Mouse (Mus musculus): ENCODE measurements around the gene Ltbp1. TPM values are rescaled to one million over a fixed set of nuclear protein-coding genes. Genes with fewer than 3 reads are reported as not detected.

Gene Ltbp1
- polyA plus RNA-seq, 2 experiments = 83.3 to 104 TPM

DNA sequence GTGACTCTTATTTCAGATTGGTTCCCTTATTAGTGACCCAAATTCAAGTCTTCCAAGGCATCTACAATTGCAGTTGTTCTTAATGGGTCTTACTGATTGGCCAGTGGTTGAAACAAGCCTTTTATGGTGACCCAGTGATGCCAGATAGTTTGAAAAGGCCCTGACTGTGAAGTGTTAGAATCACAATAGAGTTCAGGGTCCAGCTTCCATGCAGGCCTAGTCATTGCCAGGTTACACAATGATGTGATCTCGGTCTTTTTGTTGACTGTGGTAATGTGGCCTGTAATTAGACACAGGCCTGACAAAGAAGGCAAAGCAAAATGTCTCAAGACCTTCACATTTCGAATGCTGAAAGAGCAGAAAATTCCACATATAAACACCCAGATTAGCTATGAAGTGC lies 227.8 kb downstream of the Ltbp1 start:
- Histone ChIP-seq H3K27me3 (ENCODE audit: control insufficient read depth, insufficient read depth, low read length) (no peaks in the 10 kb centered on the region), H3K27ac (replicated peaks; ENCODE audit: low read depth, low read length) (no peak overlapping the region), H3K4me1 (ENCODE audit: control insufficient read depth, insufficient read depth, low read length) (peaks cover 8% of the 10 kb centered on the region), H3K9ac (ENCODE audit: low read depth, low read length, severe bottlenecking) (no peak overlapping the region), H3K9me3 (ENCODE audit: control insufficient read depth, low read length) (no peaks in the 10 kb centered on the region), H3K4me2 (replicated peaks; ENCODE audit: low read depth, low read length, severe bottlenecking) (no peak overlapping the region), H3K36me3 (ENCODE audit: control insufficient read depth, insufficient read depth, low read length) (peaks cover 11% of the 10 kb centered on the region; the same call in 1 of the 2 replicates), H3K4me3 (replicated peaks; ENCODE audit: low read length) (no peak overlapping the region)
- no peak for ATAC-seq (ENCODE audit: low FRiP score, low read depth)
- WGBS = 74% methylated on average over 2 of the region's 2 CpGs
- no peak for TF ChIP-seq POLR2A (IDR thresholded peaks at IDR 0.05; ENCODE audit: borderline replicate concordance, extremely low read depth, insufficient read depth, insufficient read length)
- DNase-seq (ENCODE audit: low spot score) = no peak

DNA sequence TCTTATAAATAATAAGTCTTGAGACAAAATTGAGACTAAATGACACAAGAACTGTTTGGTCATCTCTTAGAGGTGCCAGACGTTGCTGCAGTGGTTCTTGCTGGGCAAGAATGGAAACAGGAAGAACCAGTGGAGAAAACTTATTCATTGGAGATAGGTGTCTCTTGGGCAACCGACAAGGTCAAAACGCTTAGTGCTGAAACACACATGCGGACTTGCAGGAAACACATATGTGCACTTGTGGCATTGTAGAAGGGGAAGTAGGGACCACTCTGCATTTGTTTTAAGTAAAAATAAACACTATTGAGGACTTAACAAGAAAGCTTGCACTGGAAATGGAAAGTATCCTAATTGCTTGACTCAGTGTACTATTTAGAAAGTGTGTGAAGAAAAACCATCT lies 228.6 kb downstream of the Ltbp1 start:
- Histone ChIP-seq H3K9me3 (ENCODE audit: control insufficient read depth, low read length) (no peaks in the 10 kb centered on the region), H3K27me3 (ENCODE audit: control insufficient read depth, insufficient read depth, low read length) (no peaks in the 10 kb centered on the region), H3K36me3 (ENCODE audit: control insufficient read depth, insufficient read depth, low read length) (peaks cover 11% of the 10 kb centered on the region; the same call in 1 of the 2 replicates), H3K9ac (ENCODE audit: low read depth, low read length, severe bottlenecking) (no peak overlapping the region), H3K4me3 (replicated peaks; ENCODE audit: low read length) (no peak overlapping the region), H3K4me1 (ENCODE audit: control insufficient read depth, insufficient read depth, low read length) (peaks cover 8% of the 10 kb centered on the region), H3K27ac (replicated peaks; ENCODE audit: low read depth, low read length) (no peak overlapping the region), H3K4me2 (replicated peaks; ENCODE audit: low read depth, low read length, severe bottlenecking) (no peak overlapping the region)
- 87% methylated on average over 4 of the region's 4 CpGs for WGBS
- no peak for ATAC-seq (ENCODE audit: low FRiP score, low read depth)
- no peak for TF ChIP-seq POLR2A (IDR thresholded peaks at IDR 0.05; ENCODE audit: borderline replicate concordance, extremely low read depth, insufficient read depth, insufficient read length)
- no peak for DNase-seq (ENCODE audit: low spot score)

DNA sequence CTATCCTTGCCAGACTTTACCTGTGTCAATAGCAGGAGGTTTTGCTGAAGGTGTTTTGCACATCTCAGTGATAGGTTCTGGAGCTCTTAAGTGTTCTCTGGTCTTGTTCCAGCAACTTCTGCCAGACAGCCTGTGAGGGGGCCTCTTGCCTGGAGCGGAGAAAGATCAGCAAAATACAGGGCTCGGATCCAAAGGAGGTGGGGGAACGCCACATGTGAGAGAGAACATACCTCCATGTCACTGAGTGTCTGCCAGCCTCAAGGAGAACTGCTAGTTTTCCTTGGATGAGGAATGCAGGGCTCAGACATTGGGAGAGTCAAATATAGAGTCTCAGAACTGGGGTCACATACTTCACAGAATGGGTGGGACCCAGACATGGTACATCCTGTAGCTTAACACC lies 230.4 kb downstream of the Ltbp1 start:
- Histone ChIP-seq H3K36me3 (ENCODE audit: control insufficient read depth, insufficient read depth, low read length) (peaks cover 11% of the 10 kb centered on the region; the same call in 1 of the 2 replicates), H3K27me3 (ENCODE audit: control insufficient read depth, insufficient read depth, low read length) (no peaks in the 10 kb centered on the region), H3K9me3 (ENCODE audit: control insufficient read depth, low read length) (no peaks in the 10 kb centered on the region), H3K9ac (ENCODE audit: low read depth, low read length, severe bottlenecking) (no peak overlapping the region), H3K27ac (replicated peaks; ENCODE audit: low read depth, low read length) (peak overlapping the region; percentile 26; the same call in 1 of the 2 replicates), H3K4me2 (replicated peaks; ENCODE audit: low read depth, low read length, severe bottlenecking) (no peak overlapping the region), H3K4me3 (replicated peaks; ENCODE audit: low read length) (no peak overlapping the region), H3K4me1 (ENCODE audit: control insufficient read depth, insufficient read depth, low read length) (peaks cover 13% of the 10 kb centered on the region)
- ATAC-seq (ENCODE audit: low FRiP score, low read depth) (peak; percentile 67), DNase-seq (ENCODE audit: low spot score) (peak; percentile 75)
- 58% methylated on average over 3 of the region's 3 CpGs for WGBS
- TF ChIP-seq POLR2A (IDR thresholded peaks at IDR 0.05; ENCODE audit: borderline replicate concordance, extremely low read depth, insufficient read depth, insufficient read length) = no peak

DNA sequence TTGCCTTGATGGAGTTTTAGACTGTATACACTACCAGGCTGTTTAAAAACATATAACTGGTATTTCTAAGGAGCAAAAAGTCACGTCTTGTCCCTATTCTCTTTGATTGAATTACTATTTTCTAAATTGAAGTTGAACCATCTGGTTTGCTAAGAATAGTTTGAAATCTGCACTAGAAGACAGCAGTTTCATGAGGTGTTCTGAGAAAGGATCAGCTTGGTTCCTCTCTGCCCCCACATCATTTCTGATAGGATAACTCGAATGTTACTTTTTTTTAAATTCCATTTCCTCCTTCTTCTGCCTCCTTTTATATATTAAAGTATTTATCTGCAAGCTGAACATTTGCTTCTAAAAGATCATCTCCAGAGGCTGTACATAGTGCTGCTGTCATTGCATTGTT lies 231.2 kb downstream of the Ltbp1 start:
- Histone ChIP-seq H3K9me3 (ENCODE audit: control insufficient read depth, low read length) (no peaks in the 10 kb centered on the region), H3K27ac (replicated peaks; ENCODE audit: low read depth, low read length) (no peak overlapping the region), H3K36me3 (ENCODE audit: control insufficient read depth, insufficient read depth, low read length) (peaks cover 11% of the 10 kb centered on the region; the same call in 1 of the 2 replicates), H3K4me1 (ENCODE audit: control insufficient read depth, insufficient read depth, low read length) (peaks cover 13% of the 10 kb centered on the region), H3K9ac (ENCODE audit: low read depth, low read length, severe bottlenecking) (no peak overlapping the region), H3K4me2 (replicated peaks; ENCODE audit: low read depth, low read length, severe bottlenecking) (no peak overlapping the region), H3K4me3 (replicated peaks; ENCODE audit: low read length) (no peak overlapping the region), H3K27me3 (ENCODE audit: control insufficient read depth, insufficient read depth, low read length) (no peaks in the 10 kb centered on the region)
- ATAC-seq (ENCODE audit: low FRiP score, low read depth) = no peak
- TF ChIP-seq POLR2A (IDR thresholded peaks at IDR 0.05; ENCODE audit: borderline replicate concordance, extremely low read depth, insufficient read depth, insufficient read length) = no peak
- DNase-seq (ENCODE audit: low spot score) = no peak
- 72% methylated on average over 2 of the region's 2 CpGs for WGBS

DNA sequence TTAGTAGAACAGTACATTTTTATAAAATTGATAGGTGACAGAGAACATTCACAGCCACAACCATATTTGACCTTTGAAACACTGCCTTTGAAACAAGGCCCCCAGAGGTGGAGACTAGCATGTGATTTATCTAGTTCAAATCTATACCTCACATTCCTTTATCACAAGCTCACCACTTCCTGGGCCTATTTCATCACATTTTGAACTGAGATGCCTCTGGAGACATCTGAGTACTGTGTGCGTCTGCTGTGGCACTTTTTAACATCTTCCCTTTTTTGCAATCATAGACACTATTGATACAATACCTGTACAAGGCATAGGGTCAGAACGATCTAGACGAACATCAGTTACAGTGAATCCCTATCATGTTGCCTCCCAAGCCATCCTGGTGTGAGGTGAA lies 232.1 kb downstream of the Ltbp1 start:
- H3K4me2 ChIP-seq (replicated peaks; ENCODE audit: low read depth, low read length, severe bottlenecking) = no peak overlapping the region
- H3K36me3 ChIP-seq (ENCODE audit: control insufficient read depth, insufficient read depth, low read length) = peaks cover 12% of the 10 kb centered on the region; the same call in 1 of the 2 replicates
- H3K4me1 ChIP-seq (ENCODE audit: control insufficient read depth, insufficient read depth, low read length) = peaks cover 13% of the 10 kb centered on the region
- H3K9me3 ChIP-seq (ENCODE audit: control insufficient read depth, low read length) = no peaks in the 10 kb centered on the region
- no peak overlapping the region for H3K27ac ChIP-seq (replicated peaks; ENCODE audit: low read depth, low read length)
- TF ChIP-seq POLR2A (IDR thresholded peaks at IDR 0.05; ENCODE audit: borderline replicate concordance, extremely low read depth, insufficient read depth, insufficient read length) = no peak
- WGBS = 95% methylated on average over 3 of the region's 3 CpGs
- no peak overlapping the region for H3K9ac ChIP-seq (ENCODE audit: low read depth, low read length, severe bottlenecking)
- ATAC-seq (ENCODE audit: low FRiP score, low read depth) (no peak), DNase-seq (ENCODE audit: low spot score) (no peak)
- H3K4me3 ChIP-seq (replicated peaks; ENCODE audit: low read length) = no peak overlapping the region
- no peaks in the 10 kb centered on the region for H3K27me3 ChIP-seq (ENCODE audit: control insufficient read depth, insufficient read depth, low read length)

DNA sequence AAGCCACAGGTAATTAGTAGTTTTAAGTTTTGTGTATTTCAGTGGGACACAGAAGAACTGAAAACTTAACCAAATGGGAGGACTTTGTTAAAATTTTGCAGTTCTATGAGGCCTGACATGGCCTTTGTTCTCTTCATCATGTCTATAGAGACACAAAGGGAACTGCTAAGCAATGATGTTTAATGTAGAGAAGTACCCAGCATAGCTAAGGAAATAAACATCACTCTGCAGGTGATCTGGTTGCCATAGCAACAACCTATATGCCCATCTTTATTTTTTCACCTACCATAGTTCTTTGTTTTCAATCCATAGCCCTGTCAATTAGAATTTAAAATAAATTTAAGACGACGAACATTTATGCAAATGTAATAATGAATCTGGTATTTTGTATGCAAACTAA lies 233.3 kb downstream of the Ltbp1 start:
- Histone ChIP-seq H3K27ac (replicated peaks; ENCODE audit: low read depth, low read length) (no peak overlapping the region), H3K4me1 (ENCODE audit: control insufficient read depth, insufficient read depth, low read length) (peaks cover 13% of the 10 kb centered on the region), H3K9ac (ENCODE audit: low read depth, low read length, severe bottlenecking) (no peak overlapping the region), H3K36me3 (ENCODE audit: control insufficient read depth, insufficient read depth, low read length) (peaks cover 19% of the 10 kb centered on the region; the same call in 1 of the 2 replicates), H3K4me2 (replicated peaks; ENCODE audit: low read depth, low read length, severe bottlenecking) (no peak overlapping the region), H3K4me3 (replicated peaks; ENCODE audit: low read length) (no peak overlapping the region), H3K9me3 (ENCODE audit: control insufficient read depth, low read length) (no peaks in the 10 kb centered on the region), H3K27me3 (ENCODE audit: control insufficient read depth, insufficient read depth, low read length) (no peaks in the 10 kb centered on the region)
- TF ChIP-seq POLR2A (IDR thresholded peaks at IDR 0.05; ENCODE audit: borderline replicate concordance, extremely low read depth, insufficient read depth, insufficient read length) = no peak
- DNase-seq (ENCODE audit: low spot score) = no peak
- ATAC-seq (ENCODE audit: low FRiP score, low read depth) = no peak
- 90% methylated on average over 2 of the region's 2 CpGs for WGBS
